Mouse (Mus musculus): Measurements from ENCODE around the gene Ddr1. TPM values are rescaled to one million over a fixed set of nuclear protein-coding genes. Genes with fewer than 3 reads are reported as not detected.

Gene Ddr1
- polyA plus RNA-seq, 1 experiment from 2014 or later, result 14.7 TPM

Other genes with a start within 250 kb of the Ddr1 start
- gene H2-Q10, start 234.5 kb downstream of the Ddr1 start, polyA plus RNA-seq (2014; fragmentation: Nextera tagmentation; extraction: Ambion mirVana), result 0.26 and 0.72 TPM in 2 replicates
- 0.11 TPM in 1 of 2 replicates, not detected in the other for gene Pou5f1, start 198.6 kb downstream of the Ddr1 start, polyA plus RNA-seq (2014; fragmentation: Nextera tagmentation; extraction: Ambion mirVana)
- gene Tcf19, start 187.8 kb downstream of the Ddr1 start, polyA plus RNA-seq (2014; fragmentation: Nextera tagmentation; extraction: Ambion mirVana), result 53.9 and 65.0 TPM in 2 replicates
- gene Cchcr1, start 187.5 kb downstream of the Ddr1 start, polyA plus RNA-seq (2014; fragmentation: Nextera tagmentation; extraction: Ambion mirVana), result 13.2 and 13.6 TPM in 2 replicates
- 0.72 and 1.1 TPM in 2 replicates for gene Psors1c2, start 171.4 kb downstream of the Ddr1 start, polyA plus RNA-seq (2014; fragmentation: Nextera tagmentation; extraction: Ambion mirVana)
- not detected in 2 replicates for gene Cdsn, start 152.5 kb downstream of the Ddr1 start, polyA plus RNA-seq (2014; fragmentation: Nextera tagmentation; extraction: Ambion mirVana)
- not detected in 2 replicates for gene 2300002M23Rik, start 137.2 kb downstream of the Ddr1 start, polyA plus RNA-seq (2014; fragmentation: Nextera tagmentation; extraction: Ambion mirVana)
- not detected in 2 replicates for gene Sfta2, start 103.1 kb downstream of the Ddr1 start, polyA plus RNA-seq (2014; fragmentation: Nextera tagmentation; extraction: Ambion mirVana)
- not detected in 2 replicates for gene Gm9573, start 78.0 kb downstream of the Ddr1 start, polyA plus RNA-seq (2014; fragmentation: Nextera tagmentation; extraction: Ambion mirVana)
- gene Mucl3, start 60.9 kb downstream of the Ddr1 start, polyA plus RNA-seq (2014; fragmentation: Nextera tagmentation; extraction: Ambion mirVana), result not detected in 2 replicates
- 17.6 and 17.9 TPM in 2 replicates for gene Vars2, start 37.0 kb downstream of the Ddr1 start, polyA plus RNA-seq (2014; fragmentation: Nextera tagmentation; extraction: Ambion mirVana)
- gene Gtf2h4, start 30.9 kb downstream of the Ddr1 start, polyA plus RNA-seq (2014; fragmentation: Nextera tagmentation; extraction: Ambion mirVana), result 56.7 and 57.0 TPM in 2 replicates
- gene Ier3, start 117.1 kb upstream of the Ddr1 start, polyA plus RNA-seq (2014; fragmentation: Nextera tagmentation; extraction: Ambion mirVana), result 2.7 and 3.1 TPM in 2 replicates
- gene Flot1, start 118.6 kb upstream of the Ddr1 start, polyA plus RNA-seq (2014; fragmentation: Nextera tagmentation; extraction: Ambion mirVana), result 47.1 and 47.8 TPM in 2 replicates
- gene Tubb5, start 133.7 kb upstream of the Ddr1 start, polyA plus RNA-seq (2014; fragmentation: Nextera tagmentation; extraction: Ambion mirVana), result 1,416 and 1,443 TPM in 2 replicates
- gene Mdc1, start 136.9 kb upstream of the Ddr1 start, polyA plus RNA-seq (2014; fragmentation: Nextera tagmentation; extraction: Ambion mirVana), result 20.7 and 23.5 TPM in 2 replicates
- 55.6 and 56.4 TPM in 2 replicates for gene Nrm, start 156.7 kb upstream of the Ddr1 start, polyA plus RNA-seq (2014; fragmentation: Nextera tagmentation; extraction: Ambion mirVana)
- gene Ppp1r18, start 161.0 kb upstream of the Ddr1 start, polyA plus RNA-seq (2014; fragmentation: Nextera tagmentation; extraction: Ambion mirVana), result 22.9 and 25.6 TPM in 2 replicates
- 46.5 and 51.2 TPM in 2 replicates for gene Dhx16, start 175.2 kb upstream of the Ddr1 start, polyA plus RNA-seq (2014; fragmentation: Nextera tagmentation; extraction: Ambion mirVana)
- 21.3 and 23.2 TPM in 2 replicates for gene 2310061I04Rik, start 192.8 kb upstream of the Ddr1 start, polyA plus RNA-seq (2014; fragmentation: Nextera tagmentation; extraction: Ambion mirVana)
- gene Atat1, start 205.5 kb upstream of the Ddr1 start, polyA plus RNA-seq (2014; fragmentation: Nextera tagmentation; extraction: Ambion mirVana), result 128 and 138 TPM in 2 replicates
- 80.2 and 81.7 TPM in 2 replicates for gene Mrps18b, start 211.8 kb upstream of the Ddr1 start, polyA plus RNA-seq (2014; fragmentation: Nextera tagmentation; extraction: Ambion mirVana)
- 43.9 and 52.3 TPM in 2 replicates for gene Ppp1r10, start 211.8 kb upstream of the Ddr1 start, polyA plus RNA-seq (2014; fragmentation: Nextera tagmentation; extraction: Ambion mirVana)

Measured in limb, embryonic 11.5 days (tissue).